Mouse (Mus musculus): ENCODE results near the gene Defa35.
"Not testable (repeated sequence)": the region's sequence is repeated elsewhere in the genome, so short reads cannot be mapped to it uniquely, and the experiment has no call there.

Gene Defa35

GRCm38 (mm10) chr8:21064738-21065137 is at the start of gene Defa35:
Gene Defa35 (plus strand): TSS chr8:21065038.
- not testable (repeated sequence) for DNase-seq

DNA sequence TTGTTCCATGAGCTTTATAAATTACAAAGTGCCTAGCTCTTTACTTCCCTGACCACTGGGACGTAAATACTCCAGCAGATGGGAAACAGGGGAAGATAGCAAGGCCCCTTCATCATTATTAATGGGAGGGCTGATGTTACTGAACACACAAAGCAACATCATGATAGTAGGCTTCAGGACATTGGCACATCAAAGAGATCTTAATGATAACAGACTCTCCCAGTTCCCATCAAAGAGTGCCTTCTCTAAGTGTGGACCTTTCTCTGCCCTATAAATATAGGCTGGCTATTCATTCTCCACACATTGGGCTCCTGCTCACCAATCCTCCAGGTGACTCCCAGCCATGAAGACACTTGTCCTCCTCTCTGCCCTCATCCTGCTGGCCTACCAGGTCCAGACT is 39.6 kb upstream of the Defa35 start, which contains the start of gene Defa21:
Gene Defa21 (plus strand): TSS at position 301 of the 400 bp plus-strand sequence.
- not testable (repeated sequence) for DNase-seq

GRCm38 (mm10) chr8:21054747-21055146 is 10.1 kb upstream of the Defa35 start, which contains the start of gene Defa23:
Gene Defa23 (plus strand): TSS chr8:21055047.
- DNase-seq = not testable (repeated sequence)

DNA sequence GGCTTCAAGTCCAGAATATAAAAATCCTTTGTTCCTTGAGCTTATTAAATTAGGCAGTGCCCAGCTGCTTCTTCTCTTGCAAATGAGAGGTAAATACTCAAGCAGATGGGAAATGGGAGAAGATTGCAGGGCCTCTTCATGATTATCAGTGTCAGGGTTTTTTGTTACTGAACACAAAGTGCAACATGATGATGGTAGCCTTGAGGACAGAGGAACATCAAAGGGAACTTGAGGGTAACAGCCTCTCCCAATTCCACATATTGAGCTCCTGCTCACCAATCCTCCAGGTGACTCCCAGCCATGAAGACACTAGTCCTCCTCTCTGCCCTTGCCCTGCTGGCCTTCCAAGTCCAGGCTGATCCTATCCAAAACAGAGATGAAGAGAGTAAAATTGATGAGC is 19.3 kb downstream of the Defa35 start, which contains the start of gene Defa25:
Gene Defa25 (plus strand): TSS at position 301 of the 400 bp plus-strand sequence.
- DNase-seq = not testable (repeated sequence)

DNA sequence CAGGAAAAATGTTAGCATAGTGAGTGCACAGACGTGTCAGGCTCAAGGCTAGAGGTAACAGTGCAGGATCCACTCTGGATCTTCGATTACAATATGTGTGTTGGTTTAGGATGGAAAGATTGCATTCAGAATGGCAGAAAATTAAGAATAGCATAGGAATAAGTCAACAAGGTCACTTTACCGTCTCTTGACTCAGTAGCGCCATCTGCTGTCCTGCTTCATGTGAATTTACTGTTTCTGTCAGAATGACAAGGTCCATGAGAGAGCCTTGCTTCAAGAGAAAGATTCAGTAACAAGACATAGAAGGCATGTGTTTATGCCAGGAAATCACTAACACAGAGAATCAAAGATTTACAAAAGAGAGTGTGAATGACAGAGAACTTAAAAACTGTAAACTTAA is 28.3 kb downstream of the Defa35 start:
- no peak for DNase-seq

GRCm38 (mm10) chr8:21095950-21096349 is 31.1 kb downstream of the Defa35 start, which contains the start of gene Gm14851:
Gene Gm14851 (minus strand): TSS chr8:21096050.
- not testable (repeated sequence) for DNase-seq

Measured in right cerebral cortex, postnatal 4 days (tissue).